Mouse (Mus musculus) small intestine, adult 2 months (tissue): ENCODE data around the gene Sorcs2.

ENCODE experiments used
- CTCF ChIP-seq: fragments of 200-500 bp; IDR thresholded peaks from 2 replicates; pipeline ENCODE4 v1.5.1; 2012; ENCODE audit warnings: low read depth, mild to moderate bottlenecking, control low read depth, inconsistent platforms, low read length, moderate library complexity, mixed read lengths; ENCODE audit not compliant: insufficient replicate concordance, insufficient read length; ENCODE audit errors: extremely low read depth
- POLR2A ChIP-seq: fragments of 200-500 bp; IDR thresholded peaks from 2 replicates; pipeline ENCODE4 v1.6.1; 2012; ENCODE audit warnings: low read depth, mild to moderate bottlenecking, control low read depth, inconsistent platforms, low read length, moderate library complexity

DNA sequence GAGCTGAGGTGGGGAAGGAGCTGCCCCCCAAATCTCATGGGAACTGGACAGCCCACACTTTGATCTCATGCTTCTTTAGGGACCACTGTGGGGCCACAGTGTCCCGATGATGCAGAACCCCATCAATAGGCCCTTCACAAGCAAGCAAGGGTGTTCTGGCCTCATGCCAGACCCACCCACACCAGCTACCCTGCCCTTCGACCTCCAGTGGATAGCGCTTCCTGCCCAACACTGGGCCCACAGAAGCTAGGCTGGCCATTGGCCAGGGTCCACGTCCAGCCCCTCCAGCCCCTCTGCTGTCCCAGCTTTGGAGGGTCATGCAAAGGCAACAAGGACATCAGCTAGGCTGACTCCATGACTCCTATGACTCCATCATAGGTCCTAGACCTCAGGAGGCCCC lies 99.9 kb downstream of the Sorcs2 start:
- TF ChIP-seq CTCF (no peak), POLR2A (no peak)
